Mouse (Mus musculus): ENCODE results near the gene Lpo.
A peak's percentile ranks its signal among the peaks of the same experiment; 100 is the strongest.
"Not testable (repeated sequence)": the region's sequence is repeated elsewhere in the genome, so short reads cannot be mapped to it uniquely, and the experiment has no call there.

Lpo gene

GRCm38 (mm10) chr11:87828239-87828900 lies at the start of gene Lpo:
TSS of gene Lpo (minus strand) at chr11:87828289.
- DNase-seq: no peak

DNA sequence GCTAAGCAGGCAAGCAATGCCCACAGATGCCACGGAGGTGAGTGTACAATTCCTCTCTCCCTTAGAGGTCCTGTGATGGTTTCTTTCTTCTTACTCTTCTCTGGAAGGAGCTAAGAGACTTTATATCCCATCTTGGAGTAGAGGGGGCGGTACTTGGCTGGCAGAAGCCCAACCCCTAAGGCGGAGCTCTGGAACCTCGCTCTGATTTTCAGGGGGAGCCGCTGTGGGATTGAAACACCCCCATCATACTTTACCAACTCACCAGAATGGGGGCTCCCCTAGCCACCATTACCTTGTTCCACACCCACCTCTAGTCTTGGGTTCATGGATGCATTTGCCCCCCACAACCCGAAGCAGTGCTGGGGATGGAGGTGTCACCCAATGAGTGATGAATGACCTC lies 47.3 kb upstream of the Lpo start, which contains the start of gene Epx:
Epx (minus strand) TSS at position 101 of the 400 bp plus-strand sequence.
- DNase-seq: no peak

DNA sequence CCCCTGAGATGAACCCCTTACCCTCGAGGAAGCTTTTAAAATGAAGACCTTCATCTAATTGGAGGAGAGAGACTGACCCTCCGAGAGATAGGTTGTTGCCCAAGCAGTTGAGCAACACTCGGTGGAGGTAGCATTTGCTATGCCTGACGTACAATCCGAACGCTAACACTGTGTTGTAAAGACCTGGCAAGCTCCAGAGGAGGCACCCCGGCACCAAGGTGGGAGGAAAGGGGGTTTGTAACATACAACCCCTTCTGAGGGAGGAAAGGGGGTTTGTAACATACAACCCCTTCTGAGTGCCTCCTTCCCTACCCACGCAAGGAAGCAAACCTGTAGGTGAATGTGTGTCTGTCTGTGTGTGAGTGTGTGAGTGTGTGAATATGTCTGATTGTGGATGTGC lies 43.7 kb upstream of the Lpo start:
- no peak for DNase-seq

- DNase-seq: no peak
These were observed 42.0 kb upstream of the Lpo start for GRCm38 (mm10) chr11:87870096-87870495.

- DNase-seq: not testable (repeated sequence)
These were observed 38.8 kb upstream of the Lpo start for GRCm38 (mm10) chr11:87866891-87867290.

- no peak for DNase-seq
These were observed 34.7 kb upstream of the Lpo start for GRCm38 (mm10) chr11:87862805-87863204.

DNA sequence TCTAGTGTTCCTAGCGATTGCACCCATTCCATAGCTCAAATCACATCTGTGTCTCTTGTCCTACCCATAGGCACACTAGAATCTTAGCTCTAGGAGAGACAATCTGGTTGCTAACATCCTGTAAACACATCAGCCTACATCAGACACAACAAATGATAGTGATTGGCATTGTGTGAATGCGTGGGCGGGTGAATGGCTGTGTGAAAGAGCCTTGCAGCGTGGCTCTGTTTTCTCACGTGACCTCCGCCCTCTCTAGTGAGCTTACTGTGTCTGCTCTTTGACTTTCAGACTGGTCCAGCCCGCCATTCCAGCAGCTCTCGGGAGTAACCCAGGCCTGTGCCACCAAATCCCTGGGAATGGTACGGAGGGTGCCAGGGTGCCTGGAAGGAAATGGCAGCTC lies 32.3 kb upstream of the Lpo start:
- no peak for DNase-seq

DNA sequence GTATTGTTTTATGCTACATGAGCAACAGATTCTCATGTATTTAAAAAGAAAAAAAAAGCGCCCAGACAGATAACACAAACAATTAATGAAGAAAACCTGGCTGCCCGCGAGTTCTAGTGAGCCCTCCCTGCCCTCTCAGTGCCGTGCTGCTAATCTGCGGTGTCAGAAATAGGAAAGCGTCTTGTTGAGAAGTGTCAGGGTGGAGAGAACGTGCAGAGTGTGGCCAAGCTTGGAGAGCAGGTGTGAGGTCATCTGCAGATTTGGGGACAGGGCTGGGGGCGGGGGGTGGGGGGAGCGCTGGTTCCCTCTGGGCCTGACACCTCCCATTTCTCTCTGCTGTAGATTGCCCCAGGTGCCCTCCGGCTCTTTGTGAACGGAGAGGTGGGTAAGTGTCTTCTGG lies 31.2 kb upstream of the Lpo start:
- peak in 1 of 2 experiments; percentile 12 for DNase-seq

DNA sequence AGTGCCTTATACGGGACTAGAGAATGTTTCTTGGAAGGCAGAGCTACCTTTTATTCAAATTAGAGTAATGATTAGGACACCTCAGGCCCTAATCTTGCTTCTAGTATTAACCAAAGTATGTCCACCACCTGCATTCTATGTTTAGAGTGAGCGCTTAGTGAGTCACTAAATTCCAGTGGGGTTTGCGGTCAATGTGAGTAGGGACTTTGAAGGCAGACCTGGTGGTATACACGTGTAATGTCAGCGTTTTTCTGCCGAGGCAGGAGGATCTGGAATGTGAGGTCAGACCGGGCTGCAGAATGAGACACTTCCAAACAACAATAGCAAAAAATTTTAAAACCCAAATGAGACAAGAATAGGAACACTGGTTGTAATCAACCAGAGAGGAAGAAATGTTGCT lies 26.5 kb upstream of the Lpo start:
- DNase-seq: no peak

- peak in 1 of 2 experiments; percentile 17 for DNase-seq
These were observed 25.5 kb upstream of the Lpo start for GRCm38 (mm10) chr11:87853597-87853954.

GRCm38 (mm10) chr11:87852690-87853596 lies 24.9 kb upstream of the Lpo start, which contains the start of gene Mks1:
TSS of gene Mks1 (plus strand) at chr11:87853215.
- DNase-seq: peak; percentile 92 to 93

GRCm38 (mm10) chr11:87847884-87848283 lies 19.8 kb upstream of the Lpo start:
- DNase-seq: no peak

- DNase-seq: no peak
These were observed 19.0 kb upstream of the Lpo start for GRCm38 (mm10) chr11:87846968-87847600.

DNA sequence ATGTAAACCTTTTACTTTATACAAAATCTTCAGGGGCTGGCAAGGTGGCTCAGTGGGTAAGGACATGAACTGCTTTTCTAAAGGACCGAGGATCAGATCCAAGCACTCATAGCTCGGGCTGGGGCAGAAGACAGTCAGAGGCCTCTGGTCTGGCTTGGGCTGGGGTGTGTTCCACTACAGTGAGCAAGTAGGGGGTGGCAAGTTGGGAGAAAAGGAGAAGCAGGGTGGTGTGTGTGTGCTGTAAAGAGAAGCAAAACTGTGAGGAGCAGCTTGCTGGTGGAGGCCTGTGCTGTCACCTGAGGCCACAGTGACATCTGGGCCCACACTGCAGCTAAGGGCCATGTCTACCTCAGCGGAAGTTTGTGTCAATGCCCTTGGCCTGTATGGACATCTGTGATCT lies 13.3 kb upstream of the Lpo start:
- no peak for DNase-seq

GRCm38 (mm10) chr11:87840676-87841075 lies 12.6 kb upstream of the Lpo start:
- peak in 1 of 2 experiments; percentile 23 for DNase-seq

DNA sequence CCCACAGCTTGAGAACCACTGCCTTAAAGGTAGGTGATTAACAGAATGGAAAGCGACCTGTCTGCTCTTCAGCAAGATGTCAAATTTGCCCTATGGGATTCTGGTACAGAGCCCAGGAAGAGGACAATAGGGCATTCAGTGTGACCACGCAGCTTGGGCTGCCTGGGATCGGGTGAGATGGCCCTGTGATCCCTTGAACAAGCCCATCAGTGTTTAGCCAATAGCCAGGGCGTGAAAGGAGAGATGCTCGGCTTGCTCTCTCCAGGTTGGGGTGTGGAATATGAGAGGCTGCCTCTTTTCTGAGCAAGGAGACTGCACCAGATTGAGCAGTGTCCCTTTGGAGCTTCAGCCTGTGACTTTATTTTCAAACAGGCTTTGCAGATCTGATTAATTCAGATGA lies 6.6 kb downstream of the Lpo start:
- DNase-seq: no peak

GRCm38 (mm10) chr11:87817443-87817773 lies 10.7 kb downstream of the Lpo start:
- no peak for DNase-seq

DNA sequence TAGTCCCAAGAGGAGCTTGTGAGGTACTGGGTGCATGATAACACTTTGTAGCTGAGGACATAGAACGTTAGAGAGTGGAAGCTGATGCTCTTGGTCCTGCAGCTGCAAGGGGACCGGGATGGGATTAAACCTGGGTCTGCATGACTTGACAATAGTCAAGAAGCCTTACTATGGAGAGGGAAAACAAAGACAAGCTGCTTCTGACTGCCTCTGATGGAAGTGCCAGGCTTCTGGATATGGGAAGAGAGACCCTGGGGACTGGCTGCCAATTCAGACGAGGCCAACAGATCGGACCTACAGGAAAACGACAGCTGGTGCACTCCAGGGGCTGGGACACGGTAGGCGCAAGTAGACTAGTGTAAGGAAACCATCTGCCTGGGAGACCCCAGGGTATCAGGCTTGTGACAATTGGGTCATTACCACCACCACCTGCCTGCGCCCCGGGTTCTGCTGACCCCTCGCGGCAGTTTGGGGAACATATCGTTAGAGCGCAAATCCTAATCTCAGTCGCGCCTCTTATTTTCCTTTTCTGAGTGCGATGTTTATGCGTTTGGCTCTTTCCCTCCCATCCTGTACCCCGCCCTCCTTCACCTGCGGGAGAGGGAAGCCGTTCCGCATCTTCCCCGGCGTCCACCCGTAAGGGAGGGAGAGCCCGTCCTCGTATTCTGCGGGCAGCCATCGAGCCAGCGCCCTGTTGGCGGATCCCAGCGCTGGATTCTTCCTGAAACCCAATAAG lies 11.2 kb downstream of the Lpo start:
- peak in 1 of 2 experiments; percentile 41 for DNase-seq

DNA sequence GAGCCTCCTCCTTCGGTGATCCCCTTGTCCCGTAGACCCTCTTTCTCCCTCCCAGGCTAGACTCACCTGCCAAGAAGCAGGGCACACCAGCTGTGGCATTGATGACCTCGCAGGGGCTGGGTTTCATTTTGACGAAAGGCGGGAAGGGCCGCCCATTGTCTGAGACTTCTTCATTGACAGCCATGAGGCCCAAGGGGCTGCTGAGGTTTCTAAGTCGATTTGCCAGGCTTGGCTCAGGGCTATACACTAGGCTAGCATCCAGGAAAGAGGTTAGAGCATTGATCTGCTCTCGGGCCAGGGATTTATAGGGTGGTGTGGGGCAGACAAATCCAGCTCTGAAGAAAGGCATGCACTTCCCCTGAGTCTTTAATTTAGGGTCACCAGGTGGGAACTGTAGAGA lies 13.3 kb downstream of the Lpo start:
- no peak for DNase-seq

DNA sequence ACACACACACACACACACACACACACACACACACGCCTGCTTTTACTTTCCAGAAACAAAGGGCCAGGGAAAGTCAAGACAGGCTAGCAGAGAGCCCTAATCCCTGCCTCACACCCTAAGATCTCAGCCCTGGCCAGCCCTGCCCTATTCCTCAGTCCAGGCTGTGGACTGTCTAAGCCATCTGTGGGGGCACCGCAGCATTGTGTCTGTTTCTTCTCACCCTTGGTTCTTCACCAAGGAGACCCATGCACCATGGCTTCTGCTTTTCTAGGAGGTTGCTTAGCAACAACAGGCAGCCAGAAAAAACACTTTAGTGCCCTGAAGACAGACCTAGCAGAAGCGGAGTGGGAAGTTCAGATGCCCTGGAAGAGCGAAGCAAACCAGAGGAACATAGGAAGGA lies 16.7 kb downstream of the Lpo start:
- no peak for DNase-seq

- no peak for DNase-seq
These were observed 19.9 kb downstream of the Lpo start for GRCm38 (mm10) chr11:87808236-87808635.

GRCm38 (mm10) chr11:87807433-87807832 lies 20.7 kb downstream of the Lpo start:
- no peak for DNase-seq

- DNase-seq: peak in 1 of 2 experiments; percentile 29
These were observed 22.6 kb downstream of the Lpo start for GRCm38 (mm10) chr11:87805448-87805847.

All from lung, postnatal 4 days (tissue).